Mouse (Mus musculus) adrenal gland, postnatal 14 days (tissue): ENCODE results near the gene Gm867. TPM values are rescaled to one million over a fixed set of nuclear protein-coding genes. Genes with fewer than 3 reads are reported as not detected.

Source experiments
- DNase-seq: peaks from one replicate; pipeline ENCODE4 v3.0.0; 2021; ENCODE audit warnings: mixed read lengths
- total RNA-seq: library from RNA; stranded (reverse); gene quantifications from 2 replicates; pipeline ENCODE4 v1.2.3, GENCODE M21; 2021

The Gm867 gene
- total RNA-seq, 1 experiment from 2014 or later = 0.85 TPM

- DNase-seq = peak; percentile 54
Measured at GRCm38 (mm10) chr10:75936909-75937667, 3.4 kb downstream of the Gm867 start.

- DNase-seq = peak; percentile 90
Measured at GRCm38 (mm10) chr10:75935680-75936541, 4.6 kb downstream of the Gm867 start, which contains the start of gene Mmp11. TSS of gene Mmp11 (minus strand) at chr10:75936496.

- no peak for DNase-seq
Measured at GRCm38 (mm10) chr10:75934991-75935390, 5.5 kb downstream of the Gm867 start.

GRCm38 (mm10) chr10:75932891-75933290 lies 7.6 kb downstream of the Gm867 start, which contains the start of gene Chchd10:
TSS of gene Chchd10 (plus strand) at chr10:75933130.
- no peak for DNase-seq

- DNase-seq = peak; percentile 78
Measured at GRCm38 (mm10) chr10:75932081-75932678, 8.3 kb downstream of the Gm867 start.

- DNase-seq = no peak
Measured at GRCm38 (mm10) chr10:75931311-75931710, 9.2 kb downstream of the Gm867 start.

GRCm38 (mm10) chr10:75930304-75930703 lies 10.2 kb downstream of the Gm867 start:
- peak; percentile 43 for DNase-seq

- no peak for DNase-seq
Measured at GRCm38 (mm10) chr10:75926396-75926795, 14.1 kb downstream of the Gm867 start.

GRCm38 (mm10) chr10:75924324-75924723 lies 16.1 kb downstream of the Gm867 start:
- DNase-seq = no peak

GRCm38 (mm10) chr10:75921726-75922560 lies 18.5 kb downstream of the Gm867 start:
- DNase-seq = no peak

- DNase-seq = peak; percentile 96
Measured at GRCm38 (mm10) chr10:75921026-75921725, 19.3 kb downstream of the Gm867 start, which contains the start of gene Smarcb1. TSS of gene Smarcb1 (minus strand) at chr10:75921617.

- DNase-seq = no peak
Measured at GRCm38 (mm10) chr10:75919026-75919425, 21.4 kb downstream of the Gm867 start.

- DNase-seq = no peak
Measured at GRCm38 (mm10) chr10:75916840-75917239, 23.6 kb downstream of the Gm867 start.

GRCm38 (mm10) chr10:75915557-75915956 lies 24.9 kb downstream of the Gm867 start:
- DNase-seq = no peak

GRCm38 (mm10) chr10:75913013-75913589 lies 27.4 kb downstream of the Gm867 start:
- no peak for DNase-seq

- no peak for DNase-seq
Measured at GRCm38 (mm10) chr10:75910698-75911097, 29.8 kb downstream of the Gm867 start.

- DNase-seq = no peak
Measured at GRCm38 (mm10) chr10:75906882-75907281, 33.6 kb downstream of the Gm867 start.

GRCm38 (mm10) chr10:75904391-75904790 lies 36.1 kb downstream of the Gm867 start:
- no peak for DNase-seq

- DNase-seq = peak; percentile 76
Measured at GRCm38 (mm10) chr10:75898846-75899245, 41.6 kb downstream of the Gm867 start.

- peak; percentile 31 for DNase-seq
Measured at GRCm38 (mm10) chr10:75898039-75898564, 42.4 kb downstream of the Gm867 start.
